Mouse (Mus musculus) neural tube, embryonic 14.5 days (tissue): ENCODE data around the gene Fh1. TPM values are rescaled to one million over a fixed set of nuclear protein-coding genes. Genes with fewer than 3 reads are reported as not detected.

Source experiments
- ATAC-seq: fragments of 200-750 bp; cut with Nextera tagmentation; 2 replicates; pipeline ENCODE4 v1.8.0; 2017; ENCODE audit warnings: low read depth, mild to moderate bottlenecking, moderate TSS enrichment, moderate library complexity
- H3K27ac ChIP-seq: fragments of 300-500 bp; sonication (generic); 2 replicates; pipeline ENCODE4 v1.5.1; 2014; ENCODE audit warnings: low read depth, mild to moderate bottlenecking, control low read depth, low read length, moderate library complexity, mixed read lengths
- H3K27me3 ChIP-seq: fragments of 300-500 bp; sonication (generic); 2 replicates; pipeline ENCODE4 v1.6.1; 2014; ENCODE audit warnings: low read length; ENCODE audit not compliant: control insufficient read depth, insufficient read depth
- H3K36me3 ChIP-seq: fragments of 300-500 bp; sonication (generic); 2 replicates; pipeline ENCODE4 v1.6.1; 2014; ENCODE audit warnings: low read length, mixed read lengths; ENCODE audit not compliant: control insufficient read depth, insufficient read depth
- H3K4me1 ChIP-seq: fragments of 300-500 bp; sonication (generic); 2 replicates; pipeline ENCODE4 v1.6.1; 2014; ENCODE audit warnings: low read length; ENCODE audit not compliant: control insufficient read depth, insufficient read depth
- H3K4me2 ChIP-seq: fragments of 300-500 bp; sonication (generic); 2 replicates; pipeline ENCODE4 v1.6.1; 2014; ENCODE audit warnings: mild to moderate bottlenecking, low read depth, low read length, control low read depth
- H3K4me3 ChIP-seq: fragments of 300-500 bp; sonication (generic); 2 replicates; pipeline ENCODE4 v1.5.1; 2014; ENCODE audit warnings: low read depth, low read length, control low read depth, mixed read lengths
- H3K9ac ChIP-seq: fragments of 300-500 bp; sonication (generic); replicated peaks from 2 replicates; pipeline ENCODE4 v1.6.1; 2014; ENCODE audit warnings: low read depth, mild to moderate bottlenecking, control low read depth, low read length, mixed read lengths
- H3K9me3 ChIP-seq: fragments of 300-500 bp; sonication (generic); 2 replicates; pipeline ENCODE4 v1.6.1; 2016; ENCODE audit warnings: low read length; ENCODE audit not compliant: control insufficient read depth
- WGBS: fragments of 180-500 bp; shearing (Covaris S2); extraction: QIAGEN DNeasy Blood & Tissue Kit; methylation state at CpG from one replicate; pipeline ENCODE4 v1.1.7; 2014; 5-methylcytosine and 5-hydroxymethylcytosine counted together
- polyA plus RNA-seq: library from polyadenylated mRNA; unstranded; fragments of >200 nt; fragmentation: Nextera tagmentation; extraction: Ambion mirVana; gene quantifications from 2 replicates; pipeline ENCODE4 v1.2.1, GENCODE M21; 2014

Fh1 gene
- polyA plus RNA-seq, result 105 and 117 TPM in 2 replicates

GRCm38 (mm10) chr1:175625257-175625879, at the start of gene Fh1:
Gene Fh1 (minus strand): TSS chr1:175625635.
- Histone ChIP-seq H3K27ac (peak within 1 kb of the TSS; percentile 78), H3K9ac (peak within 1 kb of the TSS; percentile 94), H3K9me3 (no peaks in the 10 kb centered on the region), H3K36me3 (no peaks in the 10 kb centered on the region), H3K4me1 (peaks cover 10% of the 10 kb centered on the region; the same call in 1 of the 2 replicates), H3K27me3 (no peaks in the 10 kb centered on the region), H3K4me2 (peak within 1 kb of the TSS; percentile 75), H3K4me3 (peak within 1 kb of the TSS; percentile 82)
- under 1% methylated on average over 58 of the region's 58 CpGs for WGBS
- ATAC-seq, result peak; percentile 100

GRCm38 (mm10) chr1:175675116-175675515, 49.7 kb upstream of the Fh1 start:
- Histone ChIP-seq H3K4me1 (no peaks in the 10 kb centered on the region), H3K9me3 (no peaks in the 10 kb centered on the region), H3K9ac (no peak overlapping the region), H3K36me3 (no peaks in the 10 kb centered on the region), H3K4me2 (no peak overlapping the region), H3K4me3 (no peak overlapping the region), H3K27ac (no peak overlapping the region), H3K27me3 (no peaks in the 10 kb centered on the region)
- no peak for ATAC-seq
- WGBS, result 93% methylated on average over 6 of the region's 6 CpGs

GRCm38 (mm10) chr1:175673563-175674325, 48.3 kb upstream of the Fh1 start:
- Histone ChIP-seq H3K27me3 (no peaks in the 10 kb centered on the region), H3K4me1 (no peaks in the 10 kb centered on the region), H3K27ac (no peak overlapping the region), H3K36me3 (no peaks in the 10 kb centered on the region), H3K4me3 (no peak overlapping the region), H3K9ac (no peak overlapping the region), H3K4me2 (no peak overlapping the region), H3K9me3 (no peaks in the 10 kb centered on the region)
- 86% methylated on average over 7 of the region's 7 CpGs for WGBS
- no peak for ATAC-seq

- H3K27me3 ChIP-seq, result no peaks in the 10 kb centered on the region
- H3K9ac ChIP-seq, result no peak overlapping the region
- H3K4me2 ChIP-seq, result no peak overlapping the region
- 41% methylated on average over 1 of the region's 1 CpGs for WGBS
- ATAC-seq, result 0 out of 2 replicates have a peak, but pooled peaks have one; percentile 16
- no peak overlapping the region for H3K4me3 ChIP-seq
- H3K9me3 ChIP-seq, result no peaks in the 10 kb centered on the region
- H3K27ac ChIP-seq, result no peak overlapping the region
- no peaks in the 10 kb centered on the region for H3K4me1 ChIP-seq
- no peaks in the 10 kb centered on the region for H3K36me3 ChIP-seq
These were observed 46.2 kb upstream of the Fh1 start for GRCm38 (mm10) chr1:175671626-175672025.

- Histone ChIP-seq H3K9me3 (no peaks in the 10 kb centered on the region), H3K9ac (no peak overlapping the region), H3K4me1 (no peaks in the 10 kb centered on the region), H3K36me3 (no peaks in the 10 kb centered on the region), H3K4me3 (no peak overlapping the region), H3K27me3 (no peaks in the 10 kb centered on the region), H3K27ac (no peak overlapping the region), H3K4me2 (no peak overlapping the region)
- WGBS, result 73% methylated on average over 7 of the region's 7 CpGs
- ATAC-seq, result no peak
These were observed 44.6 kb upstream of the Fh1 start for GRCm38 (mm10) chr1:175670042-175670441.

- no peak overlapping the region for H3K4me3 ChIP-seq
- H3K4me2 ChIP-seq, result no peak overlapping the region
- no peak overlapping the region for H3K27ac ChIP-seq
- H3K9ac ChIP-seq, result no peak overlapping the region
- no peaks in the 10 kb centered on the region for H3K36me3 ChIP-seq
- H3K9me3 ChIP-seq, result no peaks in the 10 kb centered on the region
- WGBS, result 84% methylated on average over 3 of the region's 3 CpGs
- H3K27me3 ChIP-seq, result no peaks in the 10 kb centered on the region
- ATAC-seq, result no peak
- no peaks in the 10 kb centered on the region for H3K4me1 ChIP-seq
These were observed 44.0 kb upstream of the Fh1 start for GRCm38 (mm10) chr1:175669456-175669855.

- Histone ChIP-seq H3K4me1 (no peaks in the 10 kb centered on the region), H3K27me3 (no peaks in the 10 kb centered on the region), H3K9ac (no peak overlapping the region), H3K36me3 (no peaks in the 10 kb centered on the region), H3K4me3 (no peak overlapping the region), H3K27ac (no peak overlapping the region), H3K9me3 (no peaks in the 10 kb centered on the region), H3K4me2 (no peak overlapping the region)
- peak; percentile 76; the same call in 1 of the 2 replicates for ATAC-seq
- WGBS, result 82% methylated on average over 5 of the region's 5 CpGs
These were observed 43.4 kb upstream of the Fh1 start for GRCm38 (mm10) chr1:175668666-175669405.

GRCm38 (mm10) chr1:175659900-175660299, 34.5 kb upstream of the Fh1 start:
- Histone ChIP-seq H3K4me2 (no peak overlapping the region), H3K9me3 (no peaks in the 10 kb centered on the region), H3K4me3 (no peak overlapping the region), H3K27me3 (no peaks in the 10 kb centered on the region), H3K4me1 (no peaks in the 10 kb centered on the region), H3K36me3 (no peaks in the 10 kb centered on the region), H3K9ac (no peak overlapping the region), H3K27ac (no peak overlapping the region)
- ATAC-seq, result no peak
- 96% methylated on average over 4 of the region's 4 CpGs for WGBS

- 98% methylated on average over 4 of the region's 4 CpGs for WGBS
- Histone ChIP-seq H3K4me1 (no peaks in the 10 kb centered on the region), H3K9me3 (no peaks in the 10 kb centered on the region), H3K4me3 (no peak overlapping the region), H3K4me2 (no peak overlapping the region), H3K27ac (no peak overlapping the region), H3K9ac (no peak overlapping the region), H3K27me3 (no peaks in the 10 kb centered on the region), H3K36me3 (no peaks in the 10 kb centered on the region)
- ATAC-seq, result no peak
These were observed 23.2 kb upstream of the Fh1 start for GRCm38 (mm10) chr1:175648615-175649014.
